Mouse (Mus musculus): Measurements from ENCODE around the gene Ntng1. TPM values are rescaled to one million over a fixed set of nuclear protein-coding genes. Genes with fewer than 3 reads are reported as not detected.

The Ntng1 gene
- polyA plus RNA-seq, 1 experiment from 2014 or later: 12.2 TPM

- DNase-seq (ENCODE audit: low spot score) (no peak), ATAC-seq (0 out of 2 replicates have a peak, but pooled peaks have one; percentile 50)
- Histone ChIP-seq H3K9ac (ENCODE audit: low read length) (no peak overlapping the region), H3K9me3 (replicated peaks; ENCODE audit: control insufficient read depth, low read length) (no peaks in the 10 kb centered on the region), H3K27ac (ENCODE audit: low read depth, low read length) (no peak overlapping the region), H3K36me3 (ENCODE audit: control insufficient read depth, insufficient read depth, low read length) (no peaks in the 10 kb centered on the region), H3K4me3 (ENCODE audit: low read depth, low read length) (no peak overlapping the region), H3K4me2 (ENCODE audit: low read length) (no peak overlapping the region), H3K4me1 (ENCODE audit: control insufficient read depth, insufficient read depth, low read length) (no peaks in the 10 kb centered on the region), H3K27me3 (replicated peaks; ENCODE audit: control insufficient read depth, insufficient read depth, low read length) (no peaks in the 10 kb centered on the region)
- WGBS: 45% methylated on average over 18 of the region's 18 CpGs
These were observed 120.8 kb downstream of the Ntng1 start for GRCm38 (mm10) chr3:110022783-110023599.

- peak; percentile 94 for ATAC-seq
- H3K4me3 ChIP-seq (ENCODE audit: low read depth, low read length): no peak overlapping the region
These were observed 132.8 kb downstream of the Ntng1 start for GRCm38 (mm10) chr3:110010870-110011626.

DNA sequence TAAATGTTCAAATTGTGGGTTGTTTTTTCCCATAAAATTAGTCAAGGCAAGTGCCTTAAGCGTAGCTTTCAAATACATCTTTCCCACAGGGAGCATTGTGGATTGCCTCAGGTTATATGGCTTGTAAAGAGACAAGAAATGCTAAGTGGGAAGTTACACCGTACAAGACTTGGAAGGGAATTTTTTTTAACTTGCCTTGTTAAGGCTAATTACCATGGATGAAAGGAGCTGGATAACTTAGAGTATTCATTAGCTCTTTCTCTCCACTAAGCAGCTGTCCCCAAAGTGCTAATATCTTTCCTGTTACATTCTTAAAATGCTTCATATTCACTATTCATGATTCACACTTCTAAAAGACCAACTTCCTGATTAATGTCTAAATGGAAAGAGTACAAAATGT lies 133.4 kb downstream of the Ntng1 start:
- no peaks in the 10 kb centered on the region for H3K9me3 ChIP-seq (replicated peaks; ENCODE audit: control insufficient read depth, low read length)
- no peaks in the 10 kb centered on the region for H3K27me3 ChIP-seq (replicated peaks; ENCODE audit: control insufficient read depth, insufficient read depth, low read length)
- no peak overlapping the region for H3K4me2 ChIP-seq (ENCODE audit: low read length)
- peak; percentile 80 for DNase-seq (ENCODE audit: low spot score)
- H3K4me3 ChIP-seq (ENCODE audit: low read depth, low read length): no peak overlapping the region
- H3K27ac ChIP-seq (ENCODE audit: low read depth, low read length): no peak overlapping the region
- ATAC-seq: peak; percentile 86
- 8% methylated on average over 2 of the region's 2 CpGs for WGBS
- H3K9ac ChIP-seq (ENCODE audit: low read length): no peak overlapping the region
- no peaks in the 10 kb centered on the region for H3K36me3 ChIP-seq (ENCODE audit: control insufficient read depth, insufficient read depth, low read length)
- H3K4me1 ChIP-seq (ENCODE audit: control insufficient read depth, insufficient read depth, low read length): peaks cover 3% of the 10 kb centered on the region; the same call in 1 of the 2 replicates

More at GRCm38 (mm10) chr3:110010870-110011626, 132.8 kb downstream of the Ntng1 start:
- Histone ChIP-seq H3K27me3 (replicated peaks; ENCODE audit: control insufficient read depth, insufficient read depth, low read length) (no peaks in the 10 kb centered on the region), H3K4me2 (ENCODE audit: low read length) (no peak overlapping the region), H3K9me3 (replicated peaks; ENCODE audit: control insufficient read depth, low read length) (no peaks in the 10 kb centered on the region), H3K27ac (ENCODE audit: low read depth, low read length) (peak overlapping the region; percentile 3; the same call in 1 of the 2 replicates), H3K9ac (ENCODE audit: low read length) (no peak overlapping the region), H3K4me1 (ENCODE audit: control insufficient read depth, insufficient read depth, low read length) (peaks cover 3% of the 10 kb centered on the region; the same call in 1 of the 2 replicates), H3K36me3 (ENCODE audit: control insufficient read depth, insufficient read depth, low read length) (no peaks in the 10 kb centered on the region)
- DNase-seq (ENCODE audit: low spot score): peak; percentile 90
- 24% methylated on average over 14 of the region's 14 CpGs for WGBS

DNA sequence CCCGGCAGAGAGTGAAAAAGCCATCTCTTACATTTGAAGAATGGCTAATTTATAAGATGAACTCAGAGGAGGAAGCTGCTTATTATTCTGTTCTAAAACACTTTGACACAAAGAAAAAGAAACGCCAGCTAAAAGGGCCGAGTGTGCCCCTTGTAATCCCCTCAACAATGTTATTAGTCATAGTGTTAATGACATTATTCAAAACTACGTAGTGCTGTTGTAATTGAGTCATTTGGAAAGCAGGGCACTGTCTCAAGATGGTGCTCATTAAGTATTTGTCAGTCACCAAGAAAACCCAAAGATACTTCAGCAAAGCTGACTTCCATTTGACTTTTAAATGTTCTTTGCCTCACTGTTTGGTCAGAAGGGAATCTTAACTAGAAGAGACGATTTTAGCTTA lies 143.5 kb downstream of the Ntng1 start:
- no peaks in the 10 kb centered on the region for H3K27me3 ChIP-seq (replicated peaks; ENCODE audit: control insufficient read depth, insufficient read depth, low read length)
- DNase-seq (ENCODE audit: low spot score) (peak; percentile 26), ATAC-seq (peak; percentile 40; the same call in 1 of the 2 replicates)
- H3K36me3 ChIP-seq (ENCODE audit: control insufficient read depth, insufficient read depth, low read length): no peaks in the 10 kb centered on the region
- H3K4me1 ChIP-seq (ENCODE audit: control insufficient read depth, insufficient read depth, low read length): peaks cover 4% of the 10 kb centered on the region
- H3K27ac ChIP-seq (ENCODE audit: low read depth, low read length): no peak overlapping the region
- 10% methylated on average over 5 of the region's 5 CpGs for WGBS
- no peak overlapping the region for H3K4me2 ChIP-seq (ENCODE audit: low read length)
- H3K9me3 ChIP-seq (replicated peaks; ENCODE audit: control insufficient read depth, low read length): no peaks in the 10 kb centered on the region
- no peak overlapping the region for H3K9ac ChIP-seq (ENCODE audit: low read length)
- H3K4me3 ChIP-seq (ENCODE audit: low read depth, low read length): no peak overlapping the region

GRCm38 (mm10) chr3:109995663-109996024 lies 148.2 kb downstream of the Ntng1 start:
- Histone ChIP-seq H3K9ac (ENCODE audit: low read length) (no peak overlapping the region), H3K36me3 (ENCODE audit: control insufficient read depth, insufficient read depth, low read length) (no peaks in the 10 kb centered on the region), H3K27me3 (replicated peaks; ENCODE audit: control insufficient read depth, insufficient read depth, low read length) (no peaks in the 10 kb centered on the region), H3K4me3 (ENCODE audit: low read depth, low read length) (no peak overlapping the region), H3K4me2 (ENCODE audit: low read length) (no peak overlapping the region), H3K4me1 (ENCODE audit: control insufficient read depth, insufficient read depth, low read length) (peaks cover 8% of the 10 kb centered on the region), H3K9me3 (replicated peaks; ENCODE audit: control insufficient read depth, low read length) (no peaks in the 10 kb centered on the region), H3K27ac (ENCODE audit: low read depth, low read length) (no peak overlapping the region)
- ATAC-seq (no peak), DNase-seq (ENCODE audit: low spot score) (no peak)
- 62% methylated on average over 4 of the region's 4 CpGs for WGBS

GRCm38 (mm10) chr3:109994978-109995662 lies 148.7 kb downstream of the Ntng1 start:
- H3K4me2 ChIP-seq (ENCODE audit: low read length): no peak overlapping the region
- ATAC-seq: peak; percentile 89
- H3K36me3 ChIP-seq (ENCODE audit: control insufficient read depth, insufficient read depth, low read length): no peaks in the 10 kb centered on the region
- no peaks in the 10 kb centered on the region for H3K9me3 ChIP-seq (replicated peaks; ENCODE audit: control insufficient read depth, low read length)
- peak; percentile 68 for DNase-seq (ENCODE audit: low spot score)
- no peaks in the 10 kb centered on the region for H3K27me3 ChIP-seq (replicated peaks; ENCODE audit: control insufficient read depth, insufficient read depth, low read length)
- H3K27ac ChIP-seq (ENCODE audit: low read depth, low read length): 0 out of 2 replicates have a peak overlapping the region, but pooled peaks have one; percentile 27
- no peak overlapping the region for H3K4me3 ChIP-seq (ENCODE audit: low read depth, low read length)
- H3K9ac ChIP-seq (ENCODE audit: low read length): no peak overlapping the region
- 21% methylated on average over 6 of the region's 6 CpGs for whole genome bisulfite sequencing
- peaks cover 4% of the 10 kb centered on the region; the same call in 1 of the 2 replicates for H3K4me1 ChIP-seq (ENCODE audit: control insufficient read depth, insufficient read depth, low read length)

DNA sequence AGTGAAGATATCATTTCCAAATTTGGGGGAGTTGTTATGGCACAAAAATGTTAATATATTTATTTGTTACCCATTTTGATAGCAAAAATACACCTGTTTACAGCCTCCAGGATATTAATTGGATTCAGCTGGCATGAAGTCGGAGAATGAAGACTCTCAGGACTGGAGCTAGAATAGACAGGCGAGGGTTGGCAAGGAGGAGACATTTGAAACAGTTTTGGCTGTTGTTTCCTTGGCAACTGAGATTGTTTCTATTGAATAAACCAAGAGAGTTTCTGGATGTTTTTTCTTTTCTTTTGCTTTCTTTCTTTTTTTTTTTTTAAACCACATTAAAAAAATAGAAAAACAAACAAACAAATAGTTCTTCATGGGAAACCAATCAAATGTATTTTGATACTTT lies 159.7 kb downstream of the Ntng1 start:
- no peak overlapping the region for H3K4me3 ChIP-seq (ENCODE audit: low read depth, low read length)
- no peaks in the 10 kb centered on the region for H3K27me3 ChIP-seq (replicated peaks; ENCODE audit: control insufficient read depth, insufficient read depth, low read length)
- DNase-seq (ENCODE audit: low spot score) (peak; percentile 59), ATAC-seq (no peak)
- WGBS: 67% methylated on average over 2 of the region's 2 CpGs
- H3K4me1 ChIP-seq (ENCODE audit: control insufficient read depth, insufficient read depth, low read length): no peaks in the 10 kb centered on the region
- no peaks in the 10 kb centered on the region for H3K36me3 ChIP-seq (ENCODE audit: control insufficient read depth, insufficient read depth, low read length)
- no peaks in the 10 kb centered on the region for H3K9me3 ChIP-seq (replicated peaks; ENCODE audit: control insufficient read depth, low read length)
- no peak overlapping the region for H3K4me2 ChIP-seq (ENCODE audit: low read length)
- H3K27ac ChIP-seq (ENCODE audit: low read depth, low read length): no peak overlapping the region
- no peak overlapping the region for H3K9ac ChIP-seq (ENCODE audit: low read length)

DNA sequence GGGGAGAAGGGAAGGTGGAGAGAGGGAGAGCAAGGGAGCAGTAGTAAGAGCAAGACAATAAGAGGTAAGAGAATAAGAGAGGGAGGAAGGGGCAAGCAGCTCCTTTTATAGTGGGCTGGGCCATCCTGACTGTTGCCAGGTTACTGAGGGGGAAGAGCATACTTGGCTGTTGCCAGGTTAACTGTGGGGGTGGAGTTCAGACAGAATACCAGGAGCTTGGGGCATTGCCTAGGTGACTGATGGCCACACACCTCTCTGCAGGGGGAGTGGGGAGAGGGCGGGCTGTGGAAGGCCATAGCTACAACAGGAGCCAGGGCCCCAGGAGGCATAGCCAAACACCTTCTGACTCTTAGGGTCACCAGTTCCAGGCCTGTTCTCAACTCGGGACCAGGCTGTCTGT lies 166.2 kb downstream of the Ntng1 start:
- Histone ChIP-seq H3K27me3 (replicated peaks; ENCODE audit: control insufficient read depth, insufficient read depth, low read length) (no peaks in the 10 kb centered on the region), H3K4me2 (ENCODE audit: low read length) (no peak overlapping the region), H3K36me3 (ENCODE audit: control insufficient read depth, insufficient read depth, low read length) (no peaks in the 10 kb centered on the region), H3K4me1 (ENCODE audit: control insufficient read depth, insufficient read depth, low read length) (no peaks in the 10 kb centered on the region), H3K4me3 (ENCODE audit: low read depth, low read length) (no peak overlapping the region), H3K9ac (ENCODE audit: low read length) (no peak overlapping the region), H3K27ac (ENCODE audit: low read depth, low read length) (no peak overlapping the region), H3K9me3 (replicated peaks; ENCODE audit: control insufficient read depth, low read length) (no peaks in the 10 kb centered on the region)
- DNase-seq (ENCODE audit: low spot score) (no peak), ATAC-seq (no peak)
- 79% methylated on average over 2 of the region's 2 CpGs for WGBS
